21 mouse cellular contexts compared by ENCODE assay signal in the genomic region with DNA sequence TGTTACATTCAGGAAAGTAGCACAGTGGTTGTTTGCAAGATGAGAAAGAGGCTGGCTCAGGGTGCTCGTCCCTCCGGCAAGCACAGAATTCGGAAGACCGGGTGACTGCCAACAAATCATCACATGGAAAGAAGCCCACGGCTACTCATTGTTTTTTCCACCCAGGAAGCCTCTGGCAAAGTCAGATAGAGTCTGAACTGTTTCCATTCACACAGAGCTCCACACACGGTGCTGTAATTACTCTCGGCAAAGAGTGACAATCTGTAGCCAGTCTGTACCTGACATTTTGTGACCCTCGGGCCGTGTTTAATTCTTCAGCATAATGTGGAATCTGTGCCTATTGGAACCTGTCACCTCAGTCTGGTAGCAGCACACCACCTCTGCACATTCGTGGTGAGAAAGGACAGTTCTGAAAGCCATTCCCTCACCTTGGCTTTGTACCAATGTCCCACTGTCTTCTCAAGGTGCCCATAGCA. TPM values are rescaled to one million over a fixed set of nuclear protein-coding genes. Genes with fewer than 3 reads are reported as not detected.
DNase-seq lines count a peak whose midpoint lies in the region; ATAC-seq lines count a peak whose summit lies in the region.
"Had no signal": no experiment of that assay in that cellular context is flagged by ENCODE, and none has a peak within 500 bp of the region (broad histone marks: within the 10 kb centered on the region; RNA-seq: fewer than 3 reads in every experiment).

No protein-coding gene starts in this region.

- DNase-seq in hindbrain, embryonic 14.5 days (ENCODE audit: low spot score), result no peak
- no peak for DNase-seq in hindbrain, embryonic 10.5 days (ENCODE audit: low spot score)
- peak; percentile 83 for DNase-seq in brain, adult 2 months (ENCODE audit: low read depth, low spot score)
- peak; percentile 68 for DNase-seq in cerebellum, adult 11-12 months
- no peak for DNase-seq in liver, embryonic 11.5 days (ENCODE audit: low spot score)
- DNase-seq: heart, adult 18-20 months; kidney, postnatal 10 days; layer of hippocampus, adult 9-11 months; liver, embryonic 13.5 days; thymus, postnatal 25 days had no signal

- no peak overlapping the region for H3K9ac ChIP-seq in hindbrain, embryonic 14.5 days
- H3K9ac ChIP-seq in hindbrain, embryonic 16.5 days (ENCODE audit: low read depth, low read length), result no peak overlapping the region
- H3K9ac ChIP-seq in liver, embryonic 11.5 days (ENCODE audit: low read depth, low read length), result no peak overlapping the region
- H3K9ac ChIP-seq: liver, embryonic 13.5 days had no signal

- H3K4me1 ChIP-seq in hindbrain, embryonic 14.5 days (replicated peaks; ENCODE audit: control insufficient read depth, insufficient read depth, low read length), result no peaks in the 10 kb centered on the region
- H3K4me1 ChIP-seq in hindbrain, embryonic 10.5 days (replicated peaks), result peaks cover 11% of the 10 kb centered on the region; the same call in 1 of the 2 replicates
- H3K4me1 ChIP-seq in hindbrain, embryonic 16.5 days (ENCODE audit: control insufficient read depth, insufficient read depth, low read depth, low read length), result no peaks in the 10 kb centered on the region; the same call in 1 of the 2 replicates
- H3K4me1 ChIP-seq in liver, embryonic 11.5 days (replicated peaks; ENCODE audit: control insufficient read depth, insufficient read depth, low read length), result no peaks in the 10 kb centered on the region
- H3K4me1 ChIP-seq: liver, embryonic 13.5 days had no signal

- H3K4me3 ChIP-seq in hindbrain, embryonic 14.5 days (replicated peaks; ENCODE audit: low read length), result no peak overlapping the region
- no peak overlapping the region for H3K4me3 ChIP-seq in hindbrain, embryonic 10.5 days
- H3K4me3 ChIP-seq in hindbrain, embryonic 16.5 days (ENCODE audit: low read length), result no peak overlapping the region
- no peak overlapping the region for H3K4me3 ChIP-seq in liver, embryonic 11.5 days (ENCODE audit: low read depth, low read length)
- H3K4me3 ChIP-seq: liver, embryonic 13.5 days had no signal

- H3K4me2 ChIP-seq in hindbrain, embryonic 14.5 days (replicated peaks), result no peak overlapping the region
- H3K4me2 ChIP-seq in hindbrain, embryonic 16.5 days (ENCODE audit: low read length), result no peak overlapping the region
- no peak overlapping the region for H3K4me2 ChIP-seq in liver, embryonic 11.5 days
- H3K4me2 ChIP-seq: liver, embryonic 13.5 days had no signal

- ATAC-seq in hindbrain, embryonic 14.5 days (ENCODE audit: low FRiP score), result peak; percentile 53; the same call in 1 of the 2 replicates
- ATAC-seq in hindbrain, embryonic 16.5 days, result peak; percentile 84
- no peak for ATAC-seq in granulocyte monocyte progenitor cell, adult 5-6 weeks (replicated peaks; ENCODE audit: poor library complexity, severe bottlenecking)
- no peak for ATAC-seq in liver, embryonic 11.5 days (replicated peaks; ENCODE audit: low FRiP score)
- no peak for ATAC-seq in megakaryocyte, adult 5-6 weeks (ENCODE audit: poor library complexity, severe bottlenecking)
- ATAC-seq: intestine, embryonic 16.5 days had no signal

- no peaks in the 10 kb centered on the region for H3K9me3 ChIP-seq in hindbrain, embryonic 14.5 days (ENCODE audit: control insufficient read depth, low read length)
- H3K9me3 ChIP-seq in hindbrain, embryonic 10.5 days, result no peaks in the 10 kb centered on the region
- no peaks in the 10 kb centered on the region for H3K9me3 ChIP-seq in hindbrain, embryonic 16.5 days (ENCODE audit: control insufficient read depth, low read length)
- H3K9me3 ChIP-seq in liver, embryonic 11.5 days (ENCODE audit: control insufficient read depth, low read length), result no peaks in the 10 kb centered on the region
- H3K9me3 ChIP-seq: liver, embryonic 13.5 days had no signal

- WGBS in hindbrain, embryonic 14.5 days, result 45% methylated on average over 10 of the region's 10 CpGs
- 70% methylated on average over 10 of the region's 10 CpGs for WGBS in hindbrain, embryonic 10.5 days
- WGBS in hindbrain, embryonic 16.5 days, result 29% methylated on average over 10 of the region's 10 CpGs
- WGBS in liver, embryonic 11.5 days, result 77% methylated on average over 10 of the region's 10 CpGs

- no peaks in the 10 kb centered on the region for H3K36me3 ChIP-seq in hindbrain, embryonic 14.5 days (replicated peaks; ENCODE audit: control insufficient read depth, insufficient read depth)
- H3K36me3 ChIP-seq in hindbrain, embryonic 10.5 days, result no peaks in the 10 kb centered on the region
- H3K36me3 ChIP-seq in hindbrain, embryonic 16.5 days (ENCODE audit: control insufficient read depth, insufficient read depth, low read length), result no peaks in the 10 kb centered on the region
- H3K36me3 ChIP-seq in liver, embryonic 11.5 days (ENCODE audit: control insufficient read depth, insufficient read depth, low read length), result no peaks in the 10 kb centered on the region
- H3K36me3 ChIP-seq: liver, embryonic 13.5 days had no signal

- H3K27ac ChIP-seq in hindbrain, embryonic 14.5 days, result no peak overlapping the region
- no peak overlapping the region for H3K27ac ChIP-seq in hindbrain, embryonic 10.5 days
- no peak overlapping the region for H3K27ac ChIP-seq in hindbrain, embryonic 16.5 days (ENCODE audit: low read depth, low read length)
- no peak overlapping the region for H3K27ac ChIP-seq in liver, embryonic 11.5 days (ENCODE audit: low read depth, low read length)
- H3K27ac ChIP-seq: liver, embryonic 13.5 days had no signal

- H3K27me3 ChIP-seq in hindbrain, embryonic 14.5 days (ENCODE audit: control insufficient read depth, insufficient read depth, low read length), result no peaks in the 10 kb centered on the region
- H3K27me3 ChIP-seq in hindbrain, embryonic 10.5 days (ENCODE audit: insufficient read depth, poor library complexity, severe bottlenecking), result no peaks in the 10 kb centered on the region
- no peaks in the 10 kb centered on the region for H3K27me3 ChIP-seq in hindbrain, embryonic 16.5 days (replicated peaks; ENCODE audit: control insufficient read depth, insufficient read depth, low read length)
- no peaks in the 10 kb centered on the region for H3K27me3 ChIP-seq in liver, embryonic 11.5 days (replicated peaks; ENCODE audit: control insufficient read depth, insufficient read depth, low read length)
- H3K27me3 ChIP-seq: liver, embryonic 13.5 days had no signal

RNA-seq across cellular contexts. Expression of gene Tuba3b, which starts 54.1 kb away (rescaled TPM):
- polyA plus RNA-seq in hindbrain, embryonic 14.5 days (2014; fragmentation: Nextera tagmentation; extraction: Ambion mirVana), result not detected in 2 replicates
- not detected in 2 replicates for polyA plus RNA-seq in hindbrain, embryonic 10.5 days (2016; fragmentation: Nextera tagmentation; extraction: Ambion mirVana)
- not detected in 2 replicates for polyA plus RNA-seq in hindbrain, embryonic 16.5 days (2015; fragmentation: Nextera tagmentation; extraction: Ambion mirVana)
- not detected in 2 replicates for total RNA-seq in granulocyte monocyte progenitor cell, adult 5-6 weeks (2014; fragmentation: Nextera tagmentation)
- not detected in 2 replicates for total RNA-seq in granulocyte monocyte progenitor cell, adult 5-6 weeks (2017)
- polyA plus RNA-seq in liver, embryonic 11.5 days (2014; fragmentation: Nextera tagmentation; extraction: Ambion mirVana), result 0.12 TPM in 1 of 2 replicates, not detected in the other
- not detected in 2 replicates for total RNA-seq in megakaryocyte, adult 5-6 weeks (2015)
- total RNA-seq in megakaryocyte, adult 5-6 weeks (2017), result not detected in 2 replicates
- total RNA-seq: adrenal gland, postnatal 4 days; common myeloid progenitor, adult 5-6 weeks; left cerebral cortex, postnatal 25 days had no signal
- polyA plus RNA-seq: embryonic facial prominence, embryonic 14.5 days; intestine, embryonic 16.5 days; liver, embryonic 13.5 days; small intestine, adult 2 months; stomach, embryonic 16.5 days had no signal

RNA-seq across cellular contexts. Expression of gene Lmntd1, which starts 55.5 kb away (rescaled TPM):
- 0.95 and 1.3 TPM in 2 replicates for polyA plus RNA-seq in hindbrain, embryonic 14.5 days (2014; fragmentation: Nextera tagmentation; extraction: Ambion mirVana)
- 0.06 and 0.31 TPM in 2 replicates for polyA plus RNA-seq in hindbrain, embryonic 10.5 days (2016; fragmentation: Nextera tagmentation; extraction: Ambion mirVana)
- polyA plus RNA-seq in hindbrain, embryonic 16.5 days (2015; fragmentation: Nextera tagmentation; extraction: Ambion mirVana), result 1.8 and 2.3 TPM in 2 replicates
- total RNA-seq in granulocyte monocyte progenitor cell, adult 5-6 weeks (2014; fragmentation: Nextera tagmentation), result not detected in 2 replicates
- not detected in 2 replicates for total RNA-seq in granulocyte monocyte progenitor cell, adult 5-6 weeks (2017)
- not detected in 2 replicates for polyA plus RNA-seq in liver, embryonic 11.5 days (2014; fragmentation: Nextera tagmentation; extraction: Ambion mirVana)
- not detected in 2 replicates for total RNA-seq in megakaryocyte, adult 5-6 weeks (2015)
- total RNA-seq in megakaryocyte, adult 5-6 weeks (2017), result not detected in 2 replicates
- total RNA-seq: common myeloid progenitor, adult 5-6 weeks; MEL had no signal
- polyA plus RNA-seq: liver, embryonic 13.5 days; small intestine, adult 2 months had no signal

Comparison
In these comparisons a context has a peak if more than half of its experiments do, and no peak if none do; other contexts are left out.
1. ATAC-seq: peak in hindbrain, embryonic 14.5 days (single experiment) and hindbrain, embryonic 16.5 days (single experiment); none in granulocyte monocyte progenitor cell, adult 5-6 weeks (single experiment), liver, embryonic 11.5 days (single experiment) and megakaryocyte, adult 5-6 weeks (single experiment).
2. DNase-seq: peak in brain, adult 2 months (single experiment) and cerebellum, adult 11-12 months (single experiment); none in hindbrain, embryonic 14.5 days (single experiment), hindbrain, embryonic 10.5 days (single experiment) and liver, embryonic 11.5 days (single experiment).